Mouse (Mus musculus) liver, embryonic 14.5 days (tissue): ENCODE results near the gene Srcap.

Experiments used
- CTCF ChIP-seq: IDR thresholded peaks from 2 replicates; pipeline ENCODE4 v1.5.1; 2016; ENCODE audit warnings: antibody characterized with exemption, low read depth, control low read depth
- EP300 ChIP-seq: IDR thresholded peaks from 2 replicates; pipeline ENCODE4 v1.6.1; 2016; ENCODE audit warnings: antibody characterized with exemption, low read depth

DNA sequence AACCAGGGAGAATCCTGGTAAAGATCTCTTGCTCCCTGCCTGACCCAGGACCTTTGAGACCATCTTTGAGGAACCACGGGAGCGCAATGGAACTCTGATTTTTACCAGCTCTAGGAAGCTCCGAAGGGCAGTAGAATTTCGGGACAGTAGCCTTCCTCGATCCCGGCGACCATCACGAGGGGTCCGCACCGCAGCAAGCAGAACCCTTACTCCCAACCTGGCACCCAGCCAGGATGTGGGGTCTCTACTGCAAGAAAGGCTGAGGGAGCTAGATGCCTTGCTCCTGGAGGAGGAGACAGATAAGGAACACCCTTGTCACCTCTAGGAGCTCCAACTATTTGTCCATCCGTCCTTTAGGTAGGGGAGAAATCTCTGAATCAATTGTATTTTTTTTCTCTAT is 35.4 kb upstream of the Srcap start:
- no peak for TF ChIP-seq EP300
- TF ChIP-seq CTCF, result no peak
